Mouse (Mus musculus): ENCODE measurements at regions not wholly inside any gene's neighbourhood (a gene's known extent, or its start where the extent isn't known, plus 50 kb on each side); places are given as distances from the start of the nearest gene placed in this dataset.

DNA sequence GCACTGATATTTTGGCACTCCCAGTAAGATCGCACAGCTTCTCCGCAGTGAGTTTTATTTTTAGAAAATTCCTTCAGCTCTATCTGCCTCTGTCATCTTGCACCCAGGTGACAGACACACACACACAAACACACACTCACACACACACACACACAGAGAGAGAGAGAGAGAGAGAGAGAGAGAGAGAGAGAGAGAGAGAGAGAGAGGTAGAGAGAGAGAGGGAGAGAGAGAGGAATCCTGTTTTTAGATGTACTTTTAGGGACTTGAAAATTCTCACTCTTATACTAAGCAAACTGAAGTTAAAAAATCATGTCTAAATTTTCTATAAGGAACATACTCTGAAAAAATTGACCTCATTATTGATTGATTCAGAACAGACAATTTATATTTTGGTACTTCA lies 210.2 kb upstream of the Cdh10 start:
- peak; percentile 70; the same call in 1 of the 2 replicates for ATAC-seq (ENCODE audit: low TSS enrichment)

GRCm38 (mm10) chr15:18623692-18624281 lies 195.0 kb upstream of the Cdh10 start:
- no peak for ATAC-seq (ENCODE audit: low TSS enrichment)

GRCm38 (mm10) chr15:18624956-18625355 lies 193.8 kb upstream of the Cdh10 start:
- no peak for ATAC-seq (ENCODE audit: low TSS enrichment)

DNA sequence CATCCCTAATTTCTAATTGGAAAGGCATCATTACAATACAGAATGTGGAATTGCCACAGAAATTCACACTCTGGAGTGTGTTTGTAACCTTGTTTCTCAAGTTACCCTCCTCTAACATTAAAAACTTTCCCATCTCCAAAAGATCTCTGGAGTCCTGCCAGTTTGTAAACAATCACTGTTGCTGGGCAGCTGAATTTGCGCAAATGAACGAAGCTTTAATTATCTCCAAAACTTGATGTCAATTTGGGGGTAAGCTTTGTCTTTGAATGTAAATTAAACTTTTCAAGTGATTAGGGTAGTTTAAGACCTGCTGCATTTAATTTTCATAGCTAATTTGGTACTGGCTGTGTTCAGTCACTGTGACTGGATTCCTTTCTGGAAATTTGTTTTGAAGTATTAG lies 191.8 kb upstream of the Cdh10 start:
- no peak for ATAC-seq (ENCODE audit: low TSS enrichment)

Data from frontal cortex, adult (tissue).